Mouse (Mus musculus) cortical plate, adult 2 months (tissue): Measurements from ENCODE around the gene Agap3.

Source experiments
- CTCF ChIP-seq: fragments of 200-500 bp; IDR thresholded peaks from 2 replicates; pipeline ENCODE4 v1.5.1; 2011; ENCODE audit warnings: mild to moderate bottlenecking, control low read depth, low read length; ENCODE audit not compliant: insufficient read depth; ENCODE audit errors: extremely low read depth
- POLR2A ChIP-seq: fragments of 200-500 bp; IDR thresholded peaks from 2 replicates; pipeline ENCODE4 v1.6.1; 2011; ENCODE audit warnings: mild to moderate bottlenecking, low read length, control low read depth; ENCODE audit not compliant: insufficient read depth; ENCODE audit errors: extremely low read depth

DNA sequence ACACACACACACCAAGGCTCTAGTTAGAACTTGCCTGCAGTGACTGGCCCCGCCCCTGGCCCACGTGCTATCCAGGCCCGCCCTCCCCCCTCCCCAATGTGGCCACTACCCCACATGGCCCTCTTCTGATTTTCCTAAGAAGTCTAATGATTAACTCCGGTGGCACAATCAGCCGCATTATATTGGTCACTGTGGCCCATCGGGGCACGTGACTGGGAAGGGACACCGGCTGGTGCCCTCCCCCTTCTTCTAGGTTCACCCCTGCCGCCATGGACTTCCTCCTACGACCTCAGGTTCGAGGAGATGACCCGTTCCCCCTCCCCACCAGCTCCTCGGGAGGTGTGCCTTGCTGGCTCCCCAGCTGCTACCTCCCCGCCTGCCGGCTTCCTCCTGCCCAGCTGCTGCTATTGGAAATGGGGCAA, 24.0 kb upstream of the Agap3 start:
- TF ChIP-seq POLR2A (no peak), CTCF (no peak)
